Mouse (Mus musculus): Measurements from ENCODE around the gene Gale.
"Not testable (repeated sequence)": the region's sequence is repeated elsewhere in the genome, so short reads cannot be mapped to it uniquely, and the experiment has no call there.

Gene Gale

GRCm38 (mm10) chr4:135963457-135964193, at the start of gene Gale:
Gale (plus strand) TSS chr4:135963727.
- DNase-seq: peak; percentile 94

GRCm38 (mm10) chr4:135918635-135919279, 44.8 kb upstream of the Gale start:
- DNase-seq: no peak

GRCm38 (mm10) chr4:135919280-135919639, 44.3 kb upstream of the Gale start:
- no peak for DNase-seq

GRCm38 (mm10) chr4:135920304-135921241, 43.0 kb upstream of the Gale start, which contains the start of gene Fuca1:
Fuca1 (plus strand) TSS chr4:135920735.
- peak; percentile 98 for DNase-seq

- peak; percentile 54 for DNase-seq
These were observed 42.0 kb upstream of the Gale start for GRCm38 (mm10) chr4:135921257-135922120.

- no peak for DNase-seq
These were observed 41.3 kb upstream of the Gale start for GRCm38 (mm10) chr4:135922190-135922589.

GRCm38 (mm10) chr4:135924418-135924817, 39.1 kb upstream of the Gale start:
- peak; percentile 40 for DNase-seq

- DNase-seq: peak; percentile 38
These were observed 38.2 kb upstream of the Gale start for GRCm38 (mm10) chr4:135925341-135925740.

GRCm38 (mm10) chr4:135926195-135926808, 37.2 kb upstream of the Gale start:
- no peak for DNase-seq

GRCm38 (mm10) chr4:135926861-135927260, 36.7 kb upstream of the Gale start:
- no peak for DNase-seq

GRCm38 (mm10) chr4:135928376-135928775, 35.2 kb upstream of the Gale start:
- no peak for DNase-seq

GRCm38 (mm10) chr4:135929405-135929804, 34.1 kb upstream of the Gale start:
- DNase-seq: no peak

- no peak for DNase-seq
These were observed 33.7 kb upstream of the Gale start for GRCm38 (mm10) chr4:135929828-135930227.

GRCm38 (mm10) chr4:135930239-135930638, 33.3 kb upstream of the Gale start:
- no peak for DNase-seq

- DNase-seq: peak; percentile 31
These were observed 31.7 kb upstream of the Gale start for GRCm38 (mm10) chr4:135931832-135932231.

GRCm38 (mm10) chr4:135934708-135935500, 28.6 kb upstream of the Gale start:
- no peak for DNase-seq

- DNase-seq: no peak
These were observed 28.0 kb upstream of the Gale start for GRCm38 (mm10) chr4:135935502-135935901.

GRCm38 (mm10) chr4:135938858-135939257, 24.7 kb upstream of the Gale start:
- no peak for DNase-seq

GRCm38 (mm10) chr4:135941026-135941425, 22.5 kb upstream of the Gale start:
- not testable (repeated sequence) for DNase-seq

- DNase-seq: no peak
These were observed 21.3 kb upstream of the Gale start for GRCm38 (mm10) chr4:135942193-135942592.

GRCm38 (mm10) chr4:135943389-135943788, 20.1 kb upstream of the Gale start:
- no peak for DNase-seq
